8 mouse cellular contexts compared by ENCODE assay signal in the genomic region with DNA sequence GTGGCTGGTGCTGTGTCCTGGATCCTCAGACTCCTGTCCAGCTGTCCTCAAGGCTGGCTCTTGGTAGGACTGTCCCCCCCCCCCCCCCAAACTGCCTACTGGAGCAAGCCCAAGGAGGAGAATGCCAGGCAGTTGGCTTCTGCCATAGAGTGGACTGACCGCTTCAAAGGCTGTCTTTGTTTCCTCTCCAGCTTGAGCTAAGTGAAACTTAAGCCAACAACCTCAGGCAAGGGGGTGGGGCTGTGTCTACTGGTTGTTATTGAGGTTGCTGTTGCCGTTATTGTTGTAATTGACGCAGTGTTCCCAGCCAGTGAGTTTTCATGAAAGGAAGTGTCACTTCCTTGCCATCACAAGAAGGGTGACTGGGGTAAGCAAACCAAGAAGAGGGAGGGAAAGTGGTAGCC. TPM values are rescaled to one million over a fixed set of nuclear protein-coding genes. Genes with fewer than 3 reads are reported as not detected.
DNase-seq lines count a peak whose midpoint lies in the region; ATAC-seq and TF ChIP-seq lines count a peak whose summit lies in the region.

No protein-coding gene starts in this region.

- no peak overlapping the region for H3K9ac ChIP-seq in CH12.LX (ENCODE audit: insufficient read depth, low read depth)
- no peak overlapping the region for H3K9ac ChIP-seq in forebrain, embryonic 14.5 days (ENCODE audit: low read length)
- no peak overlapping the region for H3K9ac ChIP-seq in hindbrain, postnatal 0 days (replicated peaks; ENCODE audit: low read length)
- H3K9ac ChIP-seq in lung, embryonic 14.5 days, result no peak overlapping the region

- peak; percentile 96 for DNase-seq in heart, adult 11 months
- no peak for DNase-seq in heart, postnatal 36 days
- no peak for DNase-seq in CH12.LX (ENCODE audit: extremely low read depth)
- DNase-seq in forebrain, embryonic 14.5 days (ENCODE audit: low spot score), result peak; percentile 68
- DNase-seq in hindbrain, postnatal 0 days (ENCODE audit: low spot score), result peak; percentile 81
- peak; percentile 64 for DNase-seq in lung, embryonic 14.5 days
- peak; percentile 31 for DNase-seq in spleen, adult 12 weeks (ENCODE audit: low spot score)
- no peak for DNase-seq in gastrocnemius, adult 18-20 months (ENCODE audit: low spot score)

- no peak for TF ChIP-seq CTCF in CH12.LX (conservative IDR thresholded peaks at IDR 0.05 in 1 of 2, IDR thresholded peaks at IDR 0.05 in 1 of 2; ENCODE audit: low read depth in 2 of 2, low read length in 2 of 2)
- no peak for TF ChIP-seq CTCF in hindbrain, postnatal 0 days (IDR thresholded peaks at IDR 0.05; ENCODE audit: low read depth)
- TF ChIP-seq CTCF in lung, embryonic 14.5 days (IDR thresholded peaks at IDR 0.05; ENCODE audit: low read depth), result no peak

- peak overlapping the region; percentile 83 for H3K4me2 ChIP-seq in CH12.LX (ENCODE audit: insufficient read depth, low read depth, poor library complexity, severe bottlenecking)
- H3K4me2 ChIP-seq in forebrain, embryonic 14.5 days (ENCODE audit: low read length), result 0 out of 2 replicates have a peak overlapping the region, but pooled peaks have one; percentile 89
- peak overlapping the region; percentile 92 for H3K4me2 ChIP-seq in hindbrain, postnatal 0 days (ENCODE audit: low read depth, low read length)
- peak overlapping the region; percentile 93; the same call in 1 of the 2 replicates for H3K4me2 ChIP-seq in lung, embryonic 14.5 days

- TF ChIP-seq RAD21 in CH12.LX (IDR thresholded peaks at IDR 0.05; ENCODE audit: low read depth, low read length), result no peak

- H3K27ac ChIP-seq in CH12.LX (ENCODE audit: insufficient read depth, low read depth), result no peak overlapping the region
- no peak overlapping the region for H3K27ac ChIP-seq in forebrain, embryonic 14.5 days (ENCODE audit: low read depth, low read length)
- H3K27ac ChIP-seq in hindbrain, postnatal 0 days, result no peak overlapping the region
- no peak overlapping the region for H3K27ac ChIP-seq in lung, embryonic 14.5 days (ENCODE audit: low read depth)

- no peak for TF ChIP-seq EP300 in CH12.LX (IDR thresholded peaks at IDR 0.05; ENCODE audit: low read length)

- no peaks in the 10 kb centered on the region for H3K27me3 ChIP-seq in CH12.LX (replicated peaks)
- peaks cover 12% of the 10 kb centered on the region; the same call in 1 of the 2 replicates for H3K27me3 ChIP-seq in forebrain, embryonic 14.5 days (replicated peaks; ENCODE audit: control insufficient read depth, insufficient read depth, low read length)
- no peaks in the 10 kb centered on the region for H3K27me3 ChIP-seq in hindbrain, postnatal 0 days (ENCODE audit: insufficient read depth, low read length)
- peaks cover 3% of the 10 kb centered on the region; the same call in 1 of the 2 replicates for H3K27me3 ChIP-seq in lung, embryonic 14.5 days (ENCODE audit: insufficient read depth, low read length)

- no peak for ATAC-seq in forebrain, embryonic 14.5 days
- ATAC-seq in hindbrain, postnatal 0 days, result peak; percentile 76
- ATAC-seq in lung, embryonic 14.5 days (ENCODE audit: insufficient read depth), result no peak

- intact Hi-C loops in heart, postnatal 36 days (cut with DNase I), result loop anchor here (2.0 to 5.0 kb wide), 2 partner anchors 57 to 163 kb away; partner anchors contain the start of gene Cnnm4

- peaks cover 13 to 61% of the 10 kb centered on the region in 2 experiments for H3K4me1 ChIP-seq in CH12.LX (ENCODE audit: control insufficient read depth in 1 of 2, insufficient read depth in 2 of 2)
- peaks cover 6% of the 10 kb centered on the region for H3K4me1 ChIP-seq in forebrain, embryonic 14.5 days (ENCODE audit: control insufficient read depth, insufficient read depth, low read length)
- peaks cover 8% of the 10 kb centered on the region; the same call in 1 of the 2 replicates for H3K4me1 ChIP-seq in hindbrain, postnatal 0 days (ENCODE audit: insufficient read depth, low read length)
- 0 out of 2 replicates have a peak, but pooled peaks cover 9% of the 10 kb centered on the region for H3K4me1 ChIP-seq in lung, embryonic 14.5 days (ENCODE audit: insufficient read depth)

- no peak for TF ChIP-seq POLR2A in CH12.LX (IDR thresholded peaks at IDR 0.05; ENCODE audit: low read depth, low read length)

- peaks cover 15 to 39% of the 10 kb centered on the region in 2 experiments for H3K36me3 ChIP-seq in CH12.LX (replicated peaks in 1 of 2; ENCODE audit: control insufficient read depth in 1 of 2, insufficient read depth in 1 of 2, low read length in 1 of 2)
- H3K36me3 ChIP-seq in forebrain, embryonic 14.5 days (ENCODE audit: control insufficient read depth, insufficient read depth, low read length), result no peaks in the 10 kb centered on the region
- no peaks in the 10 kb centered on the region for H3K36me3 ChIP-seq in hindbrain, postnatal 0 days (ENCODE audit: insufficient read depth, low read length)
- no peaks in the 10 kb centered on the region for H3K36me3 ChIP-seq in lung, embryonic 14.5 days (ENCODE audit: insufficient read depth)

- peaks cover 13% of the 10 kb centered on the region for H3K79me2 ChIP-seq in CH12.LX (replicated peaks; ENCODE audit: control insufficient read depth, extremely low read depth, insufficient read depth, poor library complexity, severe bottlenecking)

- no peaks in the 10 kb centered on the region for H3K9me3 ChIP-seq in CH12.LX (replicated peaks; ENCODE audit: low read length)
- no peaks in the 10 kb centered on the region for H3K9me3 ChIP-seq in forebrain, embryonic 14.5 days (replicated peaks; ENCODE audit: control insufficient read depth, low read length)
- H3K9me3 ChIP-seq in hindbrain, postnatal 0 days (ENCODE audit: low read length), result no peaks in the 10 kb centered on the region
- H3K9me3 ChIP-seq in lung, embryonic 14.5 days (ENCODE audit: low read depth, low read length), result no peaks in the 10 kb centered on the region

- 12% methylated on average over 3 of the region's 3 CpGs for WGBS in forebrain, embryonic 14.5 days
- 32% methylated on average over 3 of the region's 3 CpGs for WGBS in hindbrain, postnatal 0 days
- 32% methylated on average over 3 of the region's 3 CpGs for WGBS in lung, embryonic 14.5 days

- in situ Hi-C loops in CH12.LX (cut with MboI; ENCODE audit: low pct_ligation_motif_present, low pct_unique_long_range_greater_than_20kb, low sequenced_read_pairs), result no loop called here

- dilution Hi-C loops in CH12.LX (cut with MboI; ENCODE audit: extremely low pct_ligation_motif_present, extremely low pct_unique_long_range_greater_than_20kb, low sequenced_read_pairs), result no loop called here

- peak overlapping the region in 2 of 3 experiments; percentile 64 to 73 for H3K4me3 ChIP-seq in CH12.LX (replicated peaks in 1 of 3; ENCODE audit: low read depth in 2 of 3, low read length in 2 of 3, poor library complexity in 1 of 3)
- no peak overlapping the region for H3K4me3 ChIP-seq in forebrain, embryonic 14.5 days (ENCODE audit: low read depth, low read length)
- peak overlapping the region; percentile 1; the same call in 1 of the 2 replicates for H3K4me3 ChIP-seq in hindbrain, postnatal 0 days (ENCODE audit: low read length)
- H3K4me3 ChIP-seq in lung, embryonic 14.5 days (ENCODE audit: low read depth, low read length), result peak overlapping the region; percentile 2; the same call in 1 of the 2 replicates

TF ChIP-seq in CH12.LX, 34 proteins besides CTCF, POLR2A, EP300 and RAD21 (continues in another document):
- no peak for TF ChIP-seq HCFC1 (IDR thresholded peaks at IDR 0.05; ENCODE audit: low read depth, low read length)
- no peak for TF ChIP-seq CHD2 (IDR thresholded peaks at IDR 0.05; ENCODE audit: low read length)
- no peak for TF ChIP-seq PAX5 (IDR thresholded peaks at IDR 0.05; ENCODE audit: low read length)
- no peak for TF ChIP-seq IRF4 (IDR thresholded peaks at IDR 0.05; ENCODE audit: low read depth, low read length)
- TF ChIP-seq ZC3H11A (IDR thresholded peaks at IDR 0.05; ENCODE audit: low read depth, low read length), result no peak
- TF ChIP-seq JUND (conservative IDR thresholded peaks at IDR 0.05; ENCODE audit: low read depth, low read length), result no peak
- TF ChIP-seq USF2 (conservative IDR thresholded peaks at IDR 0.05; ENCODE audit: low read depth, low read length), result no peak
- TF ChIP-seq MXI1 (IDR thresholded peaks at IDR 0.05; ENCODE audit: low read depth, low read length), result no peak
- no peak for TF ChIP-seq MAX (IDR thresholded peaks at IDR 0.05; ENCODE audit: low read length)
- TF ChIP-seq BHLHE40 (IDR thresholded peaks at IDR 0.05; ENCODE audit: low read depth, low read length), result no peak

RNA-seq across cellular contexts. Expression of gene Arid5a, which starts 2.0 kb away (rescaled TPM):
- total RNA-seq in heart, postnatal 36 days (2021), result 10 to 100 TPM; 10.4 to 15.1 TPM
- total RNA-seq in CH12.LX (2012; rRNA removed) (15.2 and 19.6 TPM in 2 replicates), CH12.LX (2014; rRNA removed) (16.0 and 17.0 TPM in 2 replicates)
- 13.2 and 16.1 TPM in 2 replicates for polyA plus RNA-seq in CH12.LX (2012; ENCODE audit: insufficient read length, low read depth)
- 1.8 and 2.0 TPM in 2 replicates for polyA plus RNA-seq in forebrain, embryonic 14.5 days (2014; fragmentation: Nextera tagmentation; extraction: Ambion mirVana)
- total RNA-seq in hindbrain, postnatal 0 days (2014; rRNA removed), result 10.1 and 13.8 TPM in 2 replicates
- polyA plus RNA-seq in hindbrain, postnatal 0 days (2015; fragmentation: Nextera tagmentation; extraction: Ambion mirVana), result 8.4 and 8.5 TPM in 2 replicates
- polyA plus RNA-seq in lung, embryonic 14.5 days (2014; fragmentation: Nextera tagmentation; extraction: Ambion mirVana), result 5.4 and 6.6 TPM in 2 replicates
- total RNA-seq in gastrocnemius, adult 18-20 months (2021), result 10 to 100 TPM in 1 of 2 experiments, 1 to 10 TPM in 1; 6.3 to 15.4 TPM

RNA-seq across cellular contexts. Expression of gene Neurl3, which starts 35.0 kb away (rescaled TPM):
- 1 to 10 TPM; 3.6 to 3.9 TPM for total RNA-seq in heart, postnatal 36 days (2021)
- total RNA-seq in CH12.LX (2012; rRNA removed) (0.08 TPM in 1 of 2 replicates, not detected in the other), CH12.LX (2014; rRNA removed) (0.08 TPM in 1 of 2 replicates, not detected in the other)
- 0.09 and 0.10 TPM in 2 replicates for polyA plus RNA-seq in CH12.LX (2012; ENCODE audit: insufficient read length, low read depth)
- 0.32 and 0.51 TPM in 2 replicates for polyA plus RNA-seq in forebrain, embryonic 14.5 days (2014; fragmentation: Nextera tagmentation; extraction: Ambion mirVana)
- 0.16 and 1.2 TPM in 2 replicates for total RNA-seq in hindbrain, postnatal 0 days (2014; rRNA removed)
- 1.8 and 2.1 TPM in 2 replicates for polyA plus RNA-seq in hindbrain, postnatal 0 days (2015; fragmentation: Nextera tagmentation; extraction: Ambion mirVana)
- polyA plus RNA-seq in lung, embryonic 14.5 days (2014; fragmentation: Nextera tagmentation; extraction: Ambion mirVana), result 2.6 and 4.5 TPM in 2 replicates
- under 1 TPM; 0.30 to 0.66 TPM for total RNA-seq in gastrocnemius, adult 18-20 months (2021)

RNA-seq across cellular contexts. Expression of gene Kansl3, which starts 59.5 kb away (rescaled TPM):
- total RNA-seq in heart, postnatal 36 days (2021), result 10 to 100 TPM; 58.7 to 63.6 TPM
- total RNA-seq in CH12.LX (2012; rRNA removed) (16.5 and 17.0 TPM in 2 replicates), CH12.LX (2014; rRNA removed) (14.3 TPM in 2 replicates)
- 19.7 and 21.2 TPM in 2 replicates for polyA plus RNA-seq in CH12.LX (2012; ENCODE audit: insufficient read length, low read depth)
- 18.3 and 26.7 TPM in 2 replicates for polyA plus RNA-seq in forebrain, embryonic 14.5 days (2014; fragmentation: Nextera tagmentation; extraction: Ambion mirVana)
- total RNA-seq in hindbrain, postnatal 0 days (2014; rRNA removed), result 60.0 and 60.4 TPM in 2 replicates
- 29.6 and 31.5 TPM in 2 replicates for polyA plus RNA-seq in hindbrain, postnatal 0 days (2015; fragmentation: Nextera tagmentation; extraction: Ambion mirVana)
- 41.4 and 46.3 TPM in 2 replicates for polyA plus RNA-seq in lung, embryonic 14.5 days (2014; fragmentation: Nextera tagmentation; extraction: Ambion mirVana)
- total RNA-seq in gastrocnemius, adult 18-20 months (2021), result 10 to 100 TPM; 31.9 to 40.6 TPM

Comparison
In these comparisons a context has a peak if more than half of its experiments do, and no peak if none do; other contexts are left out.
1. DNase-seq: peak in heart, adult 11 months (single experiment), forebrain, embryonic 14.5 days (single experiment), hindbrain, postnatal 0 days (single experiment), lung, embryonic 14.5 days (single experiment) and spleen, adult 12 weeks (single experiment); none in heart, postnatal 36 days (0 of 2), CH12.LX (single experiment) and gastrocnemius, adult 18-20 months (single experiment).
2. Peak in every context shown above with its lines, with median percentiles within 50 percentile points of each other: H3K4me2 ChIP-seq.